Mouse (Mus musculus) small intestine, adult 2 months (tissue): ENCODE data around the gene Heatr5a. TPM values are rescaled to one million over a fixed set of nuclear protein-coding genes. Genes with fewer than 3 reads are reported as not detected.

Experiments used
- H3K27ac ChIP-seq: fragments of 200-500 bp; 2 replicates; pipeline ENCODE4 v1.5.1; 2012; ENCODE audit warnings: low read depth, low read length, control low read depth, inconsistent platforms; ENCODE audit not compliant: insufficient read depth
- H3K27me3 ChIP-seq: fragments of 200-500 bp; 2 replicates; pipeline ENCODE4 v1.6.1; 2012; ENCODE audit warnings: mild to moderate bottlenecking, moderate library complexity, low read length, inconsistent platforms; ENCODE audit not compliant: control insufficient read depth, insufficient read depth
- H3K36me3 ChIP-seq: fragments of 200-500 bp; 2 replicates; pipeline ENCODE4 v1.6.1; 2012; ENCODE audit warnings: mild to moderate bottlenecking, low read length, control low read depth, inconsistent platforms; ENCODE audit not compliant: control insufficient read depth, insufficient read depth
- H3K4me1 ChIP-seq: fragments of 200-500 bp; 2 replicates; pipeline ENCODE4 v1.6.1; 2012; ENCODE audit warnings: low read length, inconsistent platforms, mixed read lengths; ENCODE audit not compliant: control insufficient read depth, insufficient read depth, insufficient read length
- H3K4me3 ChIP-seq: fragments of 200-500 bp; 2 replicates; pipeline ENCODE4 v1.5.1; 2012; ENCODE audit warnings: low read depth, mild to moderate bottlenecking, control low read depth, inconsistent platforms, low read length, moderate library complexity
- CTCF ChIP-seq: fragments of 200-500 bp; IDR thresholded peaks from 2 replicates; pipeline ENCODE4 v1.5.1; 2012; ENCODE audit warnings: low read depth, mild to moderate bottlenecking, control low read depth, inconsistent platforms, low read length, moderate library complexity, mixed read lengths; ENCODE audit not compliant: insufficient replicate concordance, insufficient read length; ENCODE audit errors: extremely low read depth
- POLR2A ChIP-seq: fragments of 200-500 bp; IDR thresholded peaks from 2 replicates; pipeline ENCODE4 v1.6.1; 2012; ENCODE audit warnings: low read depth, mild to moderate bottlenecking, control low read depth, inconsistent platforms, low read length, moderate library complexity
- WGBS: fragments of 180-500 bp; shearing (Covaris S2); methylation state at CpG from one replicate; pipeline ENCODE4 v1.1.7; 2018; 5-methylcytosine and 5-hydroxymethylcytosine counted together
- polyA plus RNA-seq: library from polyadenylated mRNA; depleted of rRNA; stranded (reverse); fragments of >200 nt; gene quantifications from 2 replicates; pipeline ENCODE4 v1.2.3, GENCODE M21; 2012

Heatr5a gene
- polyA plus RNA-seq, 1 experiment = 66.8 TPM

- Histone ChIP-seq H3K4me1 (no peaks in the 10 kb centered on the region), H3K4me3 (no peak overlapping the region), H3K27ac (no peak overlapping the region), H3K36me3 (peaks cover 73% of the 10 kb centered on the region), H3K27me3 (no peaks in the 10 kb centered on the region)
- TF ChIP-seq POLR2A (no peak), CTCF (no peak)
- 87% methylated on average over 10 of the region's 10 CpGs for WGBS
These were observed 23.6 kb downstream of the Heatr5a start for GRCm38 (mm10) chr12:51947498-51947945.

DNA sequence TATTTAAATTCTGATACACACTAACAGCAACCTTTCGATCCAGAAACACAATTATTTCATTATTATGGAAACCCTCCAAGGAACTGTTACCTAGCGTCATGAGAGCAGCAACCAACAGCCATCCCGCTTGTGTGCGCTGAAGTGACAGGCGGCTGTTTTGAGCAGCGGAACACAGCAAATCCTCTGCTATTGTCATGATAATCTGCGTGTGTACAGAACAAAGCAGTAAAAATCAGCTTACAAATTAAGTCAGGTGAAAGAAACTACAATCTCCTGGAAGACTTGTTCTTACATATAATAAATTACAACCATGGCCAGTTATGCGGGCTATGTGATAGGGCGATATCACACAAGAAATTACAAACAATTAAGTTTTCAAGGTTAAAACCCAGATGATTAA is 25.8 kb downstream of the Heatr5a start:
- no peaks in the 10 kb centered on the region for H3K4me1 ChIP-seq
- TF ChIP-seq POLR2A = no peak
- TF ChIP-seq CTCF = no peak
- no peak overlapping the region for H3K4me3 ChIP-seq
- H3K27me3 ChIP-seq = no peaks in the 10 kb centered on the region
- peaks cover 58% of the 10 kb centered on the region for H3K36me3 ChIP-seq
- WGBS = 96% methylated on average over 9 of the region's 9 CpGs
- H3K27ac ChIP-seq = no peak overlapping the region

DNA sequence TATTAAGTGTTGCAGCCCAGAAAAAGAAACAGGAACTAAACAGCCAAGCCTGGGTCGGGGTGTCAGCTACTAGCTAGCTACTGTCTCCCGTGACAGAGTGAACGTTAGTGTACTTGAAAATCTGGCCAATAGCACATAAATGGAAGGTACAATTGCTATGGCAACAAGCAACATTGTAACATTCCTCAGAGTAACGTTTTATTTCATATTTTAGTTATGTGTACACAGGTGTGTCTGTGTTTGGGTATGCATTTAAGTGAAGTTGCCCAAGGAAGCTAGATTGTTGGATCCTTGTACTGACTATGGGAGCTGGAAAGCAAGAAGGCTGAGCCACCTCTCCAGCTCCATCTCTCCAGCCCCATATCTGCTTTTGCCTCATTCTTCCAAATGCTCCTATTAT is 31.3 kb downstream of the Heatr5a start:
- Histone ChIP-seq H3K4me1 (no peaks in the 10 kb centered on the region), H3K27me3 (no peaks in the 10 kb centered on the region), H3K4me3 (no peak overlapping the region), H3K27ac (no peak overlapping the region), H3K36me3 (peaks cover 48% of the 10 kb centered on the region)
- TF ChIP-seq CTCF (no peak), POLR2A (no peak)
- 68% methylated on average over 4 of the region's 4 CpGs for WGBS

- Histone ChIP-seq H3K27ac (no peak overlapping the region), H3K36me3 (peaks cover 43% of the 10 kb centered on the region), H3K27me3 (no peaks in the 10 kb centered on the region), H3K4me3 (no peak overlapping the region), H3K4me1 (no peaks in the 10 kb centered on the region)
- no peak for TF ChIP-seq CTCF
- no peak for TF ChIP-seq POLR2A
- WGBS = 86% methylated on average over 6 of the region's 6 CpGs
These were observed 33.2 kb downstream of the Heatr5a start for GRCm38 (mm10) chr12:51937938-51938337.

GRCm38 (mm10) chr12:51929630-51930029 is 41.5 kb downstream of the Heatr5a start:
- Histone ChIP-seq H3K4me1 (peaks cover 2% of the 10 kb centered on the region; the same call in 1 of the 2 replicates), H3K27me3 (no peaks in the 10 kb centered on the region), H3K27ac (no peak overlapping the region), H3K36me3 (peaks cover 36% of the 10 kb centered on the region), H3K4me3 (no peak overlapping the region)
- TF ChIP-seq CTCF (no peak), POLR2A (no peak)
- WGBS = 89% methylated on average over 2 of the region's 2 CpGs

DNA sequence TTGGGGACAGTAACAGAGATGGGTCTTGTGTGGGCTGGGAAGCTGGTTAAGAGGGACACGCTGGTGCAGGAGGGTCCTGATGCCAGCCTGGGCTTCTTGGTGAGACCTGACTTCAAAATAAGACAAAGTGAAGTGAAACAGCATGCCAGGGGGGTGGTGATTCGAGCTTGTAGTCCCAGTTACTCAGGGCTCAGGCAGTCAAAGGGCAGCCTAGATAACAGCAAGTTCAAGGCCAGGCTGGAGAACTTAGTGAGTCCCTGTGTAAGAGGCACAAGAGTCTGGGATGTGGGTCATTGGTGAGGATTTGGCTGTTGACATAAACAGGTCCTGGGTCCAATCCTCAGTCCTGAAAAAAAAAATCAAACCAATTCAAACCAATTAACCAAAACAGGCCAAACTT is 53.9 kb downstream of the Heatr5a start:
- H3K27me3 ChIP-seq = no peaks in the 10 kb centered on the region
- H3K4me1 ChIP-seq = peaks cover 2% of the 10 kb centered on the region; the same call in 1 of the 2 replicates
- 68% methylated on average over 2 of the region's 2 CpGs for WGBS
- peaks cover 62% of the 10 kb centered on the region for H3K36me3 ChIP-seq
- no peak overlapping the region for H3K27ac ChIP-seq
- TF ChIP-seq CTCF (no peak), POLR2A (no peak)
- H3K4me3 ChIP-seq = no peak overlapping the region

DNA sequence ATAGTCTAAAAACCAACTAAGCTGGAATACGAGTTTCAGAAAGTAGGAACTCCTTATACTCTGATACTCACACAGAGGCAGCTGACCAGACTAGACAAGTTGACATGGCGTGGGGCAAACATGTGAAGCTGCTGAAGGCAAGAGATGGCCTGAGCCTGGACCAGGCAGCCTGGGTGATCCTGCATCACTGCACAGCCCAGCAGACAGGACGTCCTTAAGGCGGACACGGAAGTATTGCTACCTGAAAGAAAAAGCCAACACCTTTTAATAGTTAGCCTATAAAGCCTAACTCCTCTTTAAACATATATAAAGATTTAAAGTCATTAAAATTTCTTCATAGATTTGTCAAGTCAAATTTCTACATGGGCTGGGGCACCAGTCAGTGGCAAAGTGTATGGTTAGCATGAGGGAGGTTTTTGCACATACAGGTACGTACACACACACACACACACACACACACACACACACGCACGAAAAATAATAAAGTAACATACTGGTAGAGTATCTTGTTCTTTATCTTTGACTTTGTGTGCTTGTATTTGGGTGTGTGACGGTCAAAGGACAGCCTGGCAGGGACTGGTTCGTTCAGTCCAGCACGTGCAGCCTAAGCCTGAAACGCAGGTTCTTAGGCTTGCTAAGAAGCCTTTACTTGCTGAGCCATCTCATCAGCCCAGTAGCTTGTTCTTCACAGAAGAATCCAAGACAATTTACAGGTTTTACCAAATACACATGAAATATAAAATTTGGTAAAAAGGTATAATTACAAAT is 56.0 kb downstream of the Heatr5a start:
- no peaks in the 10 kb centered on the region for H3K27me3 ChIP-seq
- WGBS = 39% methylated on average over 12 of the region's 12 CpGs
- H3K27ac ChIP-seq = peak overlapping the region; percentile 70
- peaks cover 59% of the 10 kb centered on the region for H3K36me3 ChIP-seq
- peaks cover 2% of the 10 kb centered on the region; the same call in 1 of the 2 replicates for H3K4me1 ChIP-seq
- TF ChIP-seq POLR2A = no peak
- TF ChIP-seq CTCF = no peak
- no peak overlapping the region for H3K4me3 ChIP-seq

DNA sequence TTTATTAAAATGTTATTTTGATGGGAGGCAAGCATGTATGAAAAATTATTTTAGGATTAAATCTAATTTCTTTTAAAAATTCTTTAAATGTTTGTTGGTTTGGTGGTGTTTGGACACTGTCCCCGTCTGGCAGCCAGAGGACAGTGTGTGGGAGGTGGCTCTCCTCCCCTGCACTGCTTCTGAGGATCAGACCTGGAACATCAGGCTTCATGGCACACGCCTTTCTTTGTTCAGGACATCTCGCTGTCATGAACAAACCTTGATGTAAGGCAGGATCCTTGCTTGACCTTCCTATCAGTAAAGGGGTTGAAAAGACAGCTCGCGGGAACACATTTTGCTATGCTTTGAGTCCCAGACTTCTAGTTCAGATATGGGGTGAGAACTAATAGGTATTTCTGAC is 61.9 kb downstream of the Heatr5a start:
- TF ChIP-seq POLR2A (no peak), CTCF (no peak)
- H3K27ac ChIP-seq = no peak overlapping the region
- no peaks in the 10 kb centered on the region for H3K4me1 ChIP-seq
- WGBS = 87% methylated on average over 5 of the region's 5 CpGs
- H3K4me3 ChIP-seq = no peak overlapping the region
- H3K36me3 ChIP-seq = peaks cover 54% of the 10 kb centered on the region
- no peaks in the 10 kb centered on the region for H3K27me3 ChIP-seq
